Mouse (Mus musculus) layer of hippocampus, adult 2 months (tissue): ENCODE measurements around the gene Whrn. TPM values are rescaled to one million over a fixed set of nuclear protein-coding genes. Genes with fewer than 3 reads are reported as not detected.

ENCODE experiments used
- DNase-seq, 2 experiments: peaks; one replicate each; pipeline ENCODE4 v3.0.0; 2022; ENCODE audit warnings: low spot score in 2 of 2
- H3K27ac ChIP-seq: fragments of 200-600 bp; 2 replicates; pipeline ENCODE4 v1.8.1; 2022
- H3K4me3 ChIP-seq: fragments of 200-600 bp; 2 replicates; pipeline ENCODE4 v1.8.1; 2022; ENCODE audit warnings: mild to moderate bottlenecking
- CTCF ChIP-seq: fragments of 200-600 bp; conservative IDR thresholded peaks from 2 replicates; pipeline ENCODE4 v1.8.1; 2022; ENCODE audit warnings: antibody characterized with exemption, mild to moderate bottlenecking, moderate library complexity
- total RNA-seq, 2 experiments: library from RNA; stranded (reverse); gene quantifications; 2 replicates each; pipeline ENCODE4 v1.2.3; 2021

Whrn gene
- total RNA-seq, 2 experiments from 2014 or later: 17.9 to 20.7 TPM

DNA sequence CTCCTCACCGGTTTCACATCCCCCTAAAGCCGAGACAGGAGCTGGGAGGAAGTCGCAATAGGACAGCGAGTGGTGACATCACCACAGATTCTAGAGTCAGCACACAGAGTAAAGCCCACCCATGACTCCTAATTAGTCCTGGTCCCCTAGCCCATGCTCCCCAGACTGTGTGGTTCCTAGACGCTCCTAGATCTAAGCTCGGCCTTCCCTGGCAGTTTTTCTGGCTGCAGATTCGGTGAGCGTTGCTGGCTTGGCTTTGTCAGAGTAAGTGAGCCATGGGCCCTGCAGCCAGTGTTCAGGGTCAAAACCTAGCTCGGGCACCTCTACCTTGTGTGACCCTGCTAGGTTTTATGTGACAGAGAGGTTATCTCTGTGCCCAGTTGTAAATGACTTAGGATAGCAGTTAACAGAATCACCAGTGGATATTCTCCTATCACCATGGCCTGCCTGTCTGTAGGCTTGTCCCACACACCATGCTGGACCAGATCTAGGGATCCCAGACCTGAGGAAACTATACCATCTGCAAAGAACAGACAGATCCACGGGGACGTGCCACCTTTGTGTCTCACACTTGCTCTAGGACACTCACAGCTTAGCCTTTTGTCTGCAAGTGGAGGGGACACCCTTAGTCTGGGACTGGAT is 105.8 kb downstream of the Whrn start:
- TF ChIP-seq CTCF: no peak
- Histone ChIP-seq H3K4me3 (no peak overlapping the region), H3K27ac (no peak overlapping the region)
- DNase-seq: no peak

DNA sequence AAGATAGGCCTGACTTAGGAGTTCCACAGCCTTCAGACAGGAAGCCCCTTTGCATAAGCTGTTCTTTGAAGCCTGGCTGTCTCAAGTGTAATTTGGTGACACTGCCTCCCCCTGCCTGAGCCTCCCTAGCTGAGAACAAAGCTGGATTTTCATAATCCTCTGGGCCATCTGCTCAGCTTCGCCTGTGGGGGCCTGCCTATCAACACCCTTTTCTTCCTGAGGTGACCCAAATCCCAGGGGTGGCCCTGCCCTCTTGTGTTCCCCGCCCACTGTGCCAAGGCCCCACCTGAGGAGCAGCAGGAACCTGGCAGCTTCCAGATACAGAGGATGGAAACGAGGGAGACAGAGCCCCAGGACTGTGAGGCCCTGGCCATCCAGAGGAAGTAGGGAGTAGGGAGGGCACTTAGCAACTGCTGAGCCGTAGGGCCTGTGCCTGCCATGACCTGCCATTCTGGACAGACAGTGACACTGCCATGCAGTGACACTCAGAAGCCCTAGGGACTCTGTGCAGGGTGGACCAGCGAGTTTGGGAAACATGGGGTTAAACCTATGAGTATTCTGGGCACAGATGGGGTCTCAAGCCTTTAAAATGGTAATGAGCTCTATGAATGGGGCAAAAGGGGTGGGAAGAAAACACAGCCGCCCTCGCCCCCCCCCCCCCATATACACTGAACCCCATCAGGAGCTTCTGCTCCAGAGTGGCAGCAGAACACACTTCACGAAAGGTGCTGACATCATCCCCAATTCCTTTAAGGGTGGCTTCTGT is 106.5 kb downstream of the Whrn start:
- no peak for TF ChIP-seq CTCF
- no peak overlapping the region for H3K27ac ChIP-seq
- no peak overlapping the region for H3K4me3 ChIP-seq
- no peak for DNase-seq

DNA sequence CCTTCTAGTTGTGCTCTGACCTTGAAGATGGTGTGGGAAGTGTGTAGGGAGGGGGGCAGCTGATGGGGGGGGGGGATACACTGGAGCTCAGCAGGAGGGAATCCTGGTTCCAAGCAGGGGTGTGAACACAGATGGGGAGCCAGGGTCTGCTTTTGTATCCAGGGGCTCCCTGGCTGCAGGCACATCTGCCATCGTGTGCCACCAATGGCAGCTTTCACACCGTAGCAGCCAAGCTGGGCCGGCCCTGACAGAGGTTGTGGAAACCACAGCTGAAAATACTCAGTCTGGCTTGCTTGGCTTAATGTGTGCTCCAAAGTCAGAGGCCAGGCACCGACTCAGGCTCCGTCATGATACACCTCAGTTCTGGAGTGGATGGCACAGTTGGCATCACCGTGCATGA is 107.8 kb downstream of the Whrn start:
- Histone ChIP-seq H3K27ac (no peak overlapping the region), H3K4me3 (no peak overlapping the region)
- TF ChIP-seq CTCF: no peak

DNA sequence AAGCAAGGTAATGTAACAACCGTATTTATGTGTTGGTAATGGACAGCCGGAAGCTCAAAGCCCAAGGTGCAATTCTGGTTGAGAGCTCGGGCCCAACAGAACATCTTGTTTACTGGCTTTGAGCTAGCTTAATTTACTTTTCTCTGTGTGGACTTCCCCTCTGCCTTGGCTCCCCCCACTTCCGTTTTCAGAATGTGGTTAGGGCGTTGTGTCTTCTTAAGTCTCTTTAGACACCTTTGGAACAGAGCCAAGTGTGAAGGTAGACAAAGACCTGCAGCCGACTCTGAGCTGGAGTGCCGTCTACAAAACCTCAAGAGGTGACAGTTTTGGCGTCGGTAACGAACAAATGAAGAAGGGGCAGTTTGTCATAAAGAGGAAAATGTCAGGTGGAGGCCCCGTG is 110.0 kb downstream of the Whrn start:
- Histone ChIP-seq H3K4me3 (no peak overlapping the region), H3K27ac (no peak overlapping the region)
- no peak for DNase-seq
- TF ChIP-seq CTCF: no peak

More for the DNA sequence above, 107.8 kb downstream of the Whrn start:
- no peak for DNase-seq

DNA sequence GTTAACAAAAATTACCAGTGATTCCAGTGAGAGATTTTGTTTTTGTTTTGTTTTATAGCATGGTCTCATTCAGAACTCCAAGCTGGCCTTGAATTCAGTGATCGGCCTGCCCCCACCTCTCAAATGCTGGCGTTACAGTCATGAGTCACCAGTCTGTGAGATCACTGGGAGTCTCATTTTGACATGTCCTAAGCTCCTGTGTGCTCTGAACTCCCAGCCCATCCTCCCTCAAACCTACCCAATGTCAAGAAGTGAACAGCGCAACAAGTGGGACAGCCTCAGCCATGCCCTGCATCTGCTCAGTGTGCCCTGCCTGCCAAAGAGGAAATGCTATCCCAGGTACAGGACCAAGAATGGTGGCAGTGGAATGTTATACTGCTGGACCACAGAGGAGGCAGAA is 110.5 kb downstream of the Whrn start:
- H3K4me3 ChIP-seq: no peak overlapping the region
- no peak overlapping the region for H3K27ac ChIP-seq
- no peak for TF ChIP-seq CTCF
- no peak for DNase-seq

DNA sequence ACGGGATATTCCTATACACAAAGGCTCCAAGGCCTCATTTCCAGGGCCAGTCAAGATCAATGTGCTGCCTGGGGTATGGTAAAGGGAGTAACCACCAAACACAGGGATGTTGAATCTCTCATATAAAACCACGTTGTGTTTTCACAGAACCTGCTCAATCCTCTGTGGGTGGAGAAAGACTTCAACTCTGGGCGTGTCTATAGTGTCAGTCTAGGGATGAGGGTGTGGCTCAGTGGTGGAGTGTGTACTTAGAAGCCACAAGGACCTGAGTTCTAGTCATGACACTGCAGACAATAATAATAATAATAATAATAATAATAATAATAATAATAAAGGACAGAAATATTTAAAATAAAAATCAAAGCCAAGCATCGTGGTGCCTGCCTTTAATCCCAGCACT is 111.5 kb downstream of the Whrn start:
- no peak for TF ChIP-seq CTCF
- no peak for DNase-seq
- Histone ChIP-seq H3K4me3 (no peak overlapping the region), H3K27ac (no peak overlapping the region)

DNA sequence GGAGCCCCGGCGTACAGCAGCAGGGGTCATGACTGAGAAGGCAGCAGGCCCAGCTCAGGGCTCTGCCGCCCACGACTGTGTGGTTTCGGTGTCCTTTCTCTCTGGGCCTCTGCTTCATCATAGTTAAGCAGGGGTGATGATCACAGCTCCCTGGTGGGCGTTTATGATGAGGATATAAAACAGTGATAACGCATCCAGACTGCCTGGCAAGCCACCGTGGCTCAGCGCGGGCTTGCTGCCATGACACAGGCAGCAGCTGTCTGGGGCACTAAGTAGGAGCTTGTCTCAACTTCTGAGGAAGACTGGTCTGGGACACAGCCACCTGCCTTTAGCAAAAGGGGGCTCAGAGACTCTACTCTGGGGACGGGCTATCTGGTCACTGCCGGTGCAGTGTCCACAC is 112.3 kb downstream of the Whrn start:
- H3K4me3 ChIP-seq: no peak overlapping the region
- no peak for TF ChIP-seq CTCF
- DNase-seq: no peak
- no peak overlapping the region for H3K27ac ChIP-seq

DNA sequence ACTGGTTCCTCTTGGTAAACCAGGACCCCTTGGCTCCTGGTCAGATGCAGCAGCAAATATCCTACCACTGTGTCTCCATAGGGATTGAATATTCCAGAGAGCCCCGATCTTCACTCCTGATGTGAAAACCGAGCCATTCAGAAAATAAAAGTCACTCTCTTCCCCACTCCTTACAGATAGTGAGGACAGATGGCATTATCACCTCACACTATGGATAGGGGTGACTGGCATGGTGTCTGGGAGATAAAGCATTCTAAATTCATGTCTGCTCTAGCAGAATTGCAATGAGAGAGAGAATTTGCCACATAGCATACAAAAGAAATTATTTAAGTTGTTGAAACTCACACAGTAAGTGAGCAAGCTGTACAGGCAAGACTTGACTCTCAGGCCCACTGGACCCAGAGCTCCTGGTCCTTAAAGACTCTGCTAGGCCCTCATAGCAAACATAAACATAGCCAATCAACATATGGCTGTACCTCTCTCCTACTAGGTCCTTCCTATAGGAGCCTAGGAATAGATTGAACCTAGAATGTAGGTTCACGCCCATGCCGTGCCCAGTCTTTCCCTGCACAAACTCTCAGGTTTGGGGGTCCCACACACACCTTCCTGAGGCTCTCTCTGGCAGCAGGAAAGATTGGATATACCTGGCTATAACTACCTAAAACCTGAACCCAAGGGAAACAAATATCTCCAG is 113.0 kb downstream of the Whrn start:
- no peak for DNase-seq
- no peak for TF ChIP-seq CTCF
- H3K27ac ChIP-seq: no peak overlapping the region
- H3K4me3 ChIP-seq: no peak overlapping the region

DNA sequence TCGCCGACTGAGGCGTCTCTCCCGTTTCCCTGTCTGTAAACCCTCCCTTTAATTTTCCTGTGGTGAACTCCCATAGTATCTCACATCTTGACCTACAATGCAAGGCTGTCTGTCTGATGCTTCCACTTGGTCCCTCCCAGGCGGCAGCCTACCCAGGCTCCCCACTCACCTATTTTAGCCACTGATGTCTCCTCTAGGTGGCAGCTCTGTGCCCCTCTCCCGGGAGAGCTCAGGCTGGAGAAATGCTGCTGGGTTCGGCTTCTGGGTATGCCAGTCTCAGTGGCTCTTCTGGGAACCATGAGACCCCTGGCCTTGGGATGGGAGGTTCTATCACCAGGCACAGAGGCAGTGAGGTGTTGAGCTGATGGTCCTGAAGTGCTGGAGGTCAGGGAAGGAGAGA is 118.3 kb downstream of the Whrn start:
- no peak for DNase-seq
- TF ChIP-seq CTCF: peak; percentile 52
- H3K27ac ChIP-seq: no peak overlapping the region

DNA sequence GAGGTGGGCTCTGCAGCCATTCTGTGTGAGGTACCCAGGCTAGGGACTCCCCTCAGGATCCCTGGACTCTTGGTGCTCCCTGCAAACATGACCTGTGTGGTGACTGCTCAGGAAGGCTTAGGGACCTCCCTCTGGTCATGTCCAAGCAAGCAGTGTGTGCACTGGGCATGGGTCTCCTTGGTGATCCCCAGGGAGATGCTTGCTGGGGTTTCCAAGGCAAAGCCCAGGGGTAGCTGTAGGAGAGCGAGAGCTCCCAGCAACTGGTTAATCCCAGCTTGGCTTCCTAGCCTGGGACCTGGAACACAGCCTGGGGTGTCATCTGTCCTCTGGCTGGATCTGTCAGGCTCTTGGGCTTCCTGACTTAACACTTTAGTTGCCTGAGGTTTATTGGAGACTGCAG is 120.4 kb downstream of the Whrn start:
- peak in 1 of 2 experiments; percentile 25 for DNase-seq
- no peak overlapping the region for H3K4me3 ChIP-seq

More for the DNA sequence above, 118.3 kb downstream of the Whrn start:
- H3K4me3 ChIP-seq: no peak overlapping the region

DNA sequence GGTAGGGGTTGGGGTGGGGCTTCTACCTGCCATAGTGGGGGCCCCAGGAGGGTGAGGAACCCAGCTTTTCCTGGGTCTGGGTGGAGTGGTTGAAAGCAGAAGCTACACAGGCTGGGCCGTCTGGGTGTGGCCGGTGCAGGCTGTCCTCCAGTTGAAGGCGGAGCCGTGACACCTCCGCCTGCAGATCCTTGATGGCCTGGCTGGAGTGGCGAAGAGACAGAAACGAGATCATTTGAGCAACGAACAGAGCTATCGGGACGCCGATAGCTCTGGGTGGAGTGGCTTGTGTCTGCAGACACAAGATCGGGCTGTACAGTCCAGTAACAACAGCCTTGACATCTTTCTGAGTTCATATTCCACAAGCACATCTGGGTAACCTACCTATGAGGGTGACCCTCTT is 121.5 kb downstream of the Whrn start:
- no peak overlapping the region for H3K4me3 ChIP-seq
- no peak for DNase-seq
- H3K27ac ChIP-seq: no peak overlapping the region
- TF ChIP-seq CTCF: no peak

More for the DNA sequence above, 120.4 kb downstream of the Whrn start:
- TF ChIP-seq CTCF: no peak
- H3K27ac ChIP-seq: no peak overlapping the region

DNA sequence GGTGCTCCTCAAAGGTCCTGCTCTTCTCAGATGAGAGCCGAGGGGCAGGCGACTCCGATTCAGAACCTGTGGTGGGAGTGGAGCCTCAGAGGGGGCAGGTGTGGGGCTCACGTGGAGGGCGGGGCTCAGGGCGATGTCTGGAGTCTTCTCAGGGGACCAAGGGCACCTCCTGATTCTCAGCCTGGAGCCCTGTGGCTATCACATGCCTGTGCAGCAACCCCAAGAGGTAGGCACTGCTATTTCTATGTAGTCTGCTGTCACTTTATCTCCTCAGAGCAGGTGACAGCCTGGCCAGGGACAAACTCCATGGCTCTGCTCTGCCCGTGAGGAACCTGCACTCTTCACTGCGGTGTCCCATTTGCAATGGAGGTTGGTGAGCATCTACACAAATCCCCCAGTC is 122.4 kb downstream of the Whrn start:
- Histone ChIP-seq H3K4me3 (no peak overlapping the region), H3K27ac (no peak overlapping the region)
- TF ChIP-seq CTCF: no peak
- DNase-seq: no peak

DNA sequence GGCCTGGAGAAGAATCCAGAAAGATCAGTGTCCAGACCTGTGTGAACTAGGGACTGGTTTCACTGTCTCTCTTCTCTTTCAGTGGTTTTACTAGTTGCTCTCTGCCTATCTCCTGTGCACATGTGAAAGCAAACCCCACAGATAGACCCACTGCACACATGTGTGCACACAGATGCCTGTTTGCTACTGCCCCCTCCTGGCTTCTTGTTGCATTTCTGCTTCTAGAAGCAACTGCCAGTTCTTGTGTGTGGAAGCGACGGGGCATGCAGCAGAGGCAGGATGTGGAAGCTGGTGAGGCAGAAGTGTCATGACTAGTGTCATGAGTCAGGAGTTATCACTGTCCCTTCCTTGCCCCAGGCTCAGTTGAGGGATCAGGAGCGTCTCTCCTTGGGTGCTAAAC is 123.9 kb downstream of the Whrn start:
- peak; percentile 74 for TF ChIP-seq CTCF
- H3K27ac ChIP-seq: no peak overlapping the region
- H3K4me3 ChIP-seq: no peak overlapping the region
- DNase-seq: peak in 1 of 2 experiments; percentile 32
